Mouse (Mus musculus) left cerebral cortex, adult 2 months (tissue): Measurements from ENCODE around the gene Opcml. TPM values are rescaled to one million over a fixed set of nuclear protein-coding genes. Genes with fewer than 3 reads are reported as not detected.

Experiments
- DNase-seq, 2 experiments: peaks; one replicate each; pipeline ENCODE4 v3.0.0; 2021 to 2022; ENCODE audit warnings: low spot score in 2 of 2, mixed read lengths in 1 of 2; ENCODE audit errors: extremely low spot score in 1 of 2
- H3K27ac ChIP-seq: fragments of 200-600 bp; 2 replicates; pipeline ENCODE4 v1.8.1; 2022
- H3K4me3 ChIP-seq: fragments of 200-600 bp; 2 replicates; pipeline ENCODE4 v1.8.1; 2022
- CTCF ChIP-seq: fragments of 200-600 bp; IDR thresholded peaks from 2 replicates; pipeline ENCODE4 v1.8.1; 2022; ENCODE audit warnings: antibody characterized with exemption, mild to moderate bottlenecking, moderate library complexity
- intact Hi-C: fragments of 180-260 bp; cut with DNase I; formaldehyde crosslinking; loops from one replicate; pipeline ENCODE4 v1.15.1; 2025
- total RNA-seq, 2 experiments: library from RNA; stranded (reverse); gene quantifications; 2 replicates each; pipeline ENCODE4 v1.2.3; 2021

Opcml gene
- total RNA-seq, 2 experiments from 2014 or later = 250 to 251 TPM

DNA sequence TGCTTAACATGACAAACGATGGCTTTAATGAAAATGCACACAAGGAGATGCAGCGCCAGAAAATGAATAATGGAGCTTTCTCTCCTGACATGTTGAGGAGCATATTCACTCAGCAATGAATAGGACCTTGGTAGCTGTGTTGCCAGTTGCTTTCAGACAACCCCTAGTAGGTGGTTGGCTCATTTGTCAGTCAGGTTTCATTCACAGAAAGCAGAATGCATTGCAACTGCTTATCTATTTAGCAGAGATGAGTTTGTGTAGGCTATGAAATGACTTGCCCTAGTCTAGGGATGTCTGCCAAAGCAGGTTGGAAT, 574.5 kb downstream of the Opcml start:
- H3K4me3 ChIP-seq = no peak overlapping the region
- H3K27ac ChIP-seq = peak overlapping the region; percentile 37; the same call in 1 of the 2 replicates
- DNase-seq = no peak
- TF ChIP-seq CTCF = no peak
- intact Hi-C loops = loop anchor here (2.0 kb wide), 1 partner anchor 38 kb away; no protein-coding TSS in a partner anchor

DNA sequence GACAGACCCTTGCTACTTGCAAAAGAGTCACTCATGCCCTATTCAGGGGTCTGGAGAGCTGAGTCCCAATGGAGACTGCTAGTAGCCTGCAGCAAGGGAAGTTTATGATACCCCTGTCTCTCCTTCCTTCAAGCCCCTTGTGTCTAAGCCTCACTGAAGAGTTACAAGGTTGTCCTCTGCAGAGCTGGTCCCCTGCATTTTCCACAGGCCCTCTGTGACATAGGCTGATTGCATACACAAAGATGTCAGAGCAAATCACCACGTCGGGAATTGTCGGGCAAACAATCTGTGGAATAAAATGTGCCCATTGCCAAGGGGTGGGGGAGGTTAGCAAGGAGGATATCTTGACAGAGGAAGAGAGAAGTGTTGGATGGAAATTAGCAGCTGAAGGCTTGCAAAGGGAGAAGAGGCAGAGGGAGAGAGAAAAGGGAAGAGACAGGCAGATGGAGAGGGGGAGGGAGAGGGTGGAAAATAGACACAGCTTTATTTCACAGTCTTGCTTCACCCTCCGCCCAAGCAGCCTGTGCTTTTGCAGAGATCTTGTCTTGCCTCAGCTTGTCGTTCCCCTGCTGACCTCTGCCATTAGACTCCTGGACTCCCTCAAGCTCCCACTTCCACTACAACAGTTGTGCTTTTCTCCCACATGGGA, 596.1 kb downstream of the Opcml start:
- peak; percentile 44 to 52 for DNase-seq
- intact Hi-C loops = loop anchor here (1.0 to 5.0 kb wide), 3 partner anchors 50 to 124 kb away; no protein-coding TSS in a partner anchor
- no peak overlapping the region for H3K4me3 ChIP-seq
- H3K27ac ChIP-seq = peak overlapping the region; percentile 71
- TF ChIP-seq CTCF = no peak

DNA sequence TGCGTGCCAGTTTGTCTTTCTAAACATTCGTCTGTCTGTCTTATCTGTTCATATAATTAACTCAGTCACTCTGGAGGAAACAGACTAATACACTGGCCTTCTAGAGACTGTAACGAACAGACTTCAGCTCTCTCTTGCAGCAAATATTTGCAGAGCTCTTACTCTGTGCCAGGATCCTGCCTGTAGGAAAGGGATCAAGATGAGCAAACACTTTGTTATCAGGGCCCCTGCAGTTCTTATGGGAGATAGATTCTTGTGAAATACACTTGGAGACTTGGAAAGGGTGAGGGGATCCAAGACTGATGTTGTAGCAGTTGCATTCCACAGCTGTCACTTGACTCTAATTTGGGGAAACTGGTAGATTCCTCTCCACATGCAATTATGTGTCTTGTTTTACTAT, 604.6 kb downstream of the Opcml start:
- intact Hi-C loops = no loop called here
- TF ChIP-seq CTCF = no peak
- H3K27ac ChIP-seq = no peak overlapping the region
- H3K4me3 ChIP-seq = no peak overlapping the region
- no peak for DNase-seq

GRCm38 (mm10) chr9:28395638-28396037, 605.1 kb downstream of the Opcml start:
- Histone ChIP-seq H3K4me3 (no peak overlapping the region), H3K27ac (no peak overlapping the region)
- no peak for TF ChIP-seq CTCF
- intact Hi-C loops = no loop called here
- DNase-seq = no peak

DNA sequence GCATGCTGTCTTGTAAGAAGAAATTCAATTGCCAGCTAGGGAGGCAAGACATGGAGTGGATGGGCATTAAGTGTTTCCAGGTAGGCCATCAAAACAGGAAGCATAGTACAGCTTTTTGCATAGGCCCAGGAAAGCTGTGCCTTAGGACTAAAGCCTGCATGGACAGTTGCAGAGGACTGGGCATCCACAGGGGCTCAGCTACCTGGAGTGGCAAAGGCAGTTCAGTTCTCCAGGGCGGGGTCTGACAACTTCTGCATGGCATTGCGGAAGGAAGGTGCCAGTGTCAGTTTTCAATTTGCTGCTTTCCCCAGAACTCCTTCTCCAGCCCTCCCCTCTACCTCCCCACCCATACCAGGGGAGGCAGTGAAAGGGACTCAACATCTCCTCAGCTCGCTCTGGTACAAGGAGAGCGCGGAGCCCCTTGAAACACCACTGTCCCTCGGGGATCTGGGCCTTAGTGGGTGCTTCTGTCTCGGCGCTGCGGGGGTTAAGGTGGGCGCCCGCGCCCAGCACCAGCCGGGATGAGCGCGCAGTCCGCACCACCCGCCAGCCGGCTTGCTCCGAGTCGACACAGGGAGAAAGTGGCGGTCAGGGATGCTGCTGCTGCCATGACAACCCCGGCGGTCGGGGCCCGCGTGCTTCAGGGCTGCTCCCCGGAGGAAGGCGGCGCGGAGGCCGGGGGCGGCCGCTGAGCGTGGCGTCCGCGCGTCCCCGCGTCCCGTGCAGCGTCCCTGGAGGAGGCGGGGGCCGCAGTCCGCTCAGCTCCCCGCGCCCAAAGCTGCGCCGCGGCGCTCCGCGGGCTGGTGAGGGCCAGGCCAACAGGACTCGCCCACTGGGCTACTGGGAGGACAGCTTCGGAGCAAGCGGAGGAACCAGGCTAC, 612.4 kb downstream of the Opcml start:
- H3K4me3 ChIP-seq = peak overlapping the region; percentile 67
- DNase-seq = peak; percentile 77 to 83
- H3K27ac ChIP-seq = peak overlapping the region; percentile 96
- intact Hi-C loops = loop anchor here (2.0 to 10.0 kb wide), 7 partner anchors 38 to 1054 kb away; no protein-coding TSS in a partner anchor
- no peak for TF ChIP-seq CTCF

DNA sequence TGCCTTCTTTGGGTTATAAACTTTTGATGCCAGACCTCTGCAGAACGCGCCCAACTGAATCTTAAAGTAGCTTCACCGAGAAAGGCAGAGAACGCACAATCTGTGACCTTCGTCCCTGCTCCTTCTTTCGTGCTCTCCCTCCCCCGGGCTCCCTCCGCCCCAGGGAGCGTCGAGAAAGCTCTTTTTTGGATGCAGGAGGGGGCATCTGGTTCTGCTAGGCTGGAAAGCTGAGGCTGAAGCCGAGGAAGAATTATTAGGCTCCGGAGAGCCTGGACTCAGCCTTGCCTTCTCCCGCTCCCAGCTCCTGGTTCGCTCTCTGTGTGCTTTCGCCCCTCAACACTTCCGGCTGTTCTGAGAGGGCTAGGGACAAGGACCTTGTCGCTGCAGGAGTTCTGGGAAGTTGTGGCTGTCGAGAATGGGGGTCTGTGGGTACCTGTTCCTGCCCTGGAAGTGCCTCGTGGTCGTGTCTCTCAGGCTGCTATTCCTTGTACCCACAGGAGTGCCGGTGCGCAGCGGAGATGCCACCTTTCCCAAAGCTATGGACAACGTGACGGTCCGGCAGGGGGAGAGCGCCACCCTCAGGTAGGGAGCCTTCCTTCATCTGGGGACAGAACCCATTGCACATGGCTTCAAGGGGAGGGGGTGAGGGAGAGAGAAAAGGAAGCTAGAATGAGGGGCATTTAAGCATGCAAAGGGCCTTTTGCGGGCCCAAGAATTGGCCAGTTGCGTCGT, 613.4 kb downstream of the Opcml start:
- peak; percentile 71 for TF ChIP-seq CTCF
- Histone ChIP-seq H3K4me3 (peak overlapping the region; percentile 67), H3K27ac (peak overlapping the region; percentile 96)
- intact Hi-C loops = loop anchor here (1.0 to 10.0 kb wide), 8 partner anchors 39 to 1053 kb away; no protein-coding TSS in a partner anchor
- peak; percentile 84 to 90 for DNase-seq

GRCm38 (mm10) chr9:28404616-28405015, 614.0 kb downstream of the Opcml start:
- DNase-seq = peak in 1 of 2 experiments; percentile 32
- H3K4me3 ChIP-seq = peak overlapping the region; percentile 67
- peak overlapping the region; percentile 96 for H3K27ac ChIP-seq
- intact Hi-C loops = loop anchor here (1.0 to 10.0 kb wide), 8 partner anchors 122 to 1053 kb away; no protein-coding TSS in a partner anchor
- no peak for TF ChIP-seq CTCF

- DNase-seq = peak; percentile 42 to 45
- intact Hi-C loops = loop anchor here (5.0 to 10.0 kb wide), 4 partner anchors 166 to 529 kb away; no protein-coding TSS in a partner anchor
- Histone ChIP-seq H3K4me3 (peak overlapping the region; percentile 67), H3K27ac (peak overlapping the region; percentile 96; the same call in 1 of the 2 replicates)
- peak; percentile 86 for TF ChIP-seq CTCF
Observed at GRCm38 (mm10) chr9:28405816-28406215, 615.2 kb downstream of the Opcml start.

GRCm38 (mm10) chr9:28420808-28421207, 630.2 kb downstream of the Opcml start:
- DNase-seq = no peak
- H3K4me3 ChIP-seq = no peak overlapping the region
- TF ChIP-seq CTCF = no peak
- peak overlapping the region; percentile 7; the same call in 1 of the 2 replicates for H3K27ac ChIP-seq
- intact Hi-C loops = loop anchor here (5.0 kb wide), 1 partner anchor 241 kb away; no protein-coding TSS in a partner anchor

DNA sequence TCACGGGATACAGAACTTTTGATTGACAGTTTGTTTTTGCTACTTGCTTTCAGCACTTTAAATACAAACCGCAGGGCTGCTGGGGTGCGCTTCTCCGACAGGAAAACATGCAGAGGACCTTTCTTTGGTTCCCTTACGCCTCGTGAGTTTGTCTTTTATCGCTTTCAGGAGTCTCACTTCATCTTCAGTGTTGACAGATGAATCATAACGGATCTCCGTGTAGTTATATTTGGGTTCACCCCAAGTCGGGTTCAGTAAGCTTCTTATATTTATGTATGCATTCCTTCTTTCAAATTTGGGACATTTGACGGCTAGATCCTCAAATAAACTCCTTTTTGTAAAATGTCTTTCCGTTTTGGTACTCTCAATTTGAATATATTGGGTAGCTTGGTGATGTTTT, 632.8 kb downstream of the Opcml start:
- no peak for DNase-seq
- H3K27ac ChIP-seq = peak overlapping the region; percentile 54
- no peak overlapping the region for H3K4me3 ChIP-seq
- intact Hi-C loops = loop anchor here (5.0 kb wide), 1 partner anchor 239 kb away; no protein-coding TSS in a partner anchor
- no peak for TF ChIP-seq CTCF

- H3K27ac ChIP-seq = no peak overlapping the region
- DNase-seq = no peak
- H3K4me3 ChIP-seq = no peak overlapping the region
- no peak for TF ChIP-seq CTCF
- intact Hi-C loops = no loop called here
Observed at GRCm38 (mm10) chr9:28432159-28432558, 641.6 kb downstream of the Opcml start.
